Mouse (Mus musculus) lung, postnatal 0 days (tissue): ENCODE data around the gene Hspa4.

Experiments
- CTCF ChIP-seq: IDR thresholded peaks from 2 replicates; pipeline ENCODE4 v1.5.1; 2016; ENCODE audit warnings: antibody characterized with exemption, mild to moderate bottlenecking
- EP300 ChIP-seq: IDR thresholded peaks from 2 replicates; pipeline ENCODE4 v1.6.1; 2016; ENCODE audit warnings: antibody characterized with exemption, mild to moderate bottlenecking, control low read depth

GRCm38 (mm10) chr11:53296880-53297279 lies 3.4 kb downstream of the Hspa4 start:
- TF ChIP-seq EP300, result no peak
- TF ChIP-seq CTCF, result no peak
